Mouse (Mus musculus): ENCODE measurements at regions not wholly inside any gene's neighbourhood (a gene's known extent, or its start where the extent isn't known, plus 50 kb on each side); places are given as distances from the start of the nearest gene placed in this dataset.

DNA sequence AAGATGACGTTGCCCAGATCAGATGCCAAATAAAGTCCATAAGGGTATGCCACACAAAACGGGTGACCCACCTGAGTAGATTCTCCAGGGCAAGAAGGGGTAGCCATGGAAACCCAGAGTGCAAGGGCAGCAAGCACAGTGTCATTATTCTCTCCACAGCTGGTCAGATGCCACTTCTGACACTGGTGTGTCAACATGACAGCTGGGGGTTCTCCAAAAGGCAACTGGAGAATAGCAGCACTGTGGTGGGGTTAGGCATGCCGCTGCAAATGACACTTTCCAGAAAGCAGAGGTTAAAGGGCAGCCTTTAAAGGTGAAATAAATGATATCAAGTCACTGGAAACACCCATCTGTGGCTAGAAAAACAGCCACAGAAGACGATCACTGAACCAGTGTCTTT is 70.8 kb upstream of the Thbs2 start:
- DNase-seq (ENCODE audit: low read depth): no peak
- TF ChIP-seq POLR2A (IDR thresholded peaks at IDR 0.05; ENCODE audit: borderline replicate concordance, extremely low read depth, insufficient read depth, insufficient read length, poor library complexity, severe bottlenecking): no peak
- no peak for TF ChIP-seq CTCF (IDR thresholded peaks at IDR 0.05; ENCODE audit: borderline replicate concordance, extremely low read depth, insufficient read depth, insufficient read length)

DNA sequence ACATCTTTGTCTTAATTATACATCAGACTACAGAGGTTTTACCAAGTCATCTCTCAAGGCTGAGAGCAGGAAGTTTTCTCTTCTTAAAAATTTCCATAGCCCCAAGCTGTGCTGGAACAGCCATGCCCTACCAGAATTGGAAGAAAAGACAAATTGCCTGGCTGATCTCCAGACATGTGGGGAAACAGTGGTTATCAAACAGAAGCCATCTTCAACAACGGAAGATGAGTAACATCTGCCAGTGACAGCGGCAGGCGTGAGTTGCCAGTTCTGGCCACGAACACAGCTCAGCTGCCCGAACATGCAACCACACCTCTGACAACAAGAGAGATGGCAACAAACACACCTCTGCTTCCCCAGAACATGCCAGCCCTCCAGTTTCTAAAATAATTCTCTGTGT is 59.1 kb upstream of the Thbs2 start:
- DNase-seq (ENCODE audit: low read depth): no peak
- no peak for TF ChIP-seq POLR2A (IDR thresholded peaks at IDR 0.05; ENCODE audit: borderline replicate concordance, extremely low read depth, insufficient read depth, insufficient read length, poor library complexity, severe bottlenecking)
- no peak for TF ChIP-seq CTCF (IDR thresholded peaks at IDR 0.05; ENCODE audit: borderline replicate concordance, extremely low read depth, insufficient read depth, insufficient read length)

DNA sequence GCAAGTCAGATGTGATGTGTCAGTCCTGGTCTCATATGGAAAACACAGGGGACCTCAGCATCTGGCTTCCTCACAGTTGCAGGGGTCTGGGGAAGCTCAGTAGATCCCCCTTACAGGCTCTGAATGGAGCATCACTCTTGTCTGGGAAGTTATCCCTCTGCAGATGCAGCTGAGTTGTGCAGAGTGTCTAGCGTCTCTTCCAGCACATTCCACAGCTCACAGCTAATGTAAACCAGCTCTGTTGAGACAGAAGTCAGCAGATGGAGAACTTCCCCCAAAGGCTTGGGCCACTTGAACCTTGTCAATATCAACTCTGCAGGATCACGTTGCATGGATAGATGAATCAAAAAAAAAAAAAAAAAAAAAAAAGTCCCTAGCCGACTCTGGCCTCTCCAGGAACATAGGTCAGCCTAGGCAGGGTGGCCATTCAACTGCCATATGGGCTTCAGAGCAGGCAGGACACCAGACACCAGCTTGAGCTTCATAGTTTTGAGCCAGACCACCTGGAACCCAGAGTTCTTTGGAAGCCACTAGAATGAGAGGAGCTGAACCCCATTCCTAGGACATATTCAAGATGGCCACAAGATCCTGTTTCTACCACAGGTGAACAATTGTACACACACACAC is 56.6 kb upstream of the Thbs2 start:
- no peak for DNase-seq (ENCODE audit: low read depth)
- TF ChIP-seq CTCF (IDR thresholded peaks at IDR 0.05; ENCODE audit: borderline replicate concordance, extremely low read depth, insufficient read depth, insufficient read length) (no peak), POLR2A (IDR thresholded peaks at IDR 0.05; ENCODE audit: borderline replicate concordance, extremely low read depth, insufficient read depth, insufficient read length, poor library complexity, severe bottlenecking) (no peak)

DNA sequence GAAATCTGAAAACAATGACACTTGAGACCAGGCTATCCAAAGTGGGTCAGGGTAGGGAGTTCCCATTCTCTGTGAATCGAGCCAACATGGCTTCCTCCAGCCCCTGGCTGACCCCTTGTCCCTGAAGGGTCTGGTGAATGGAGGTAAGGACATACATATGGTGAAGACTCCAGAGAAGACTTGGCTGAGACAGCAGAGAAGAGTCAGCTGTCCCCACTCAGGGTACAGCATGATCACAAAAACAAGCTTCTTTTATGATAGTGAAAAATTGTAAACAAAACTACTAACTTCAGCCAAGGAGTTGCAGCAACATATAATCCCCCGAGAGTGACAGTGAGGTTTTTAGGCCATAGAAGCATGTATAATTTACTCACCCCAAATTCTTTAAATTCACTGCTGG is 55.2 kb upstream of the Thbs2 start:
- DNase-seq (ENCODE audit: low read depth): no peak

DNA sequence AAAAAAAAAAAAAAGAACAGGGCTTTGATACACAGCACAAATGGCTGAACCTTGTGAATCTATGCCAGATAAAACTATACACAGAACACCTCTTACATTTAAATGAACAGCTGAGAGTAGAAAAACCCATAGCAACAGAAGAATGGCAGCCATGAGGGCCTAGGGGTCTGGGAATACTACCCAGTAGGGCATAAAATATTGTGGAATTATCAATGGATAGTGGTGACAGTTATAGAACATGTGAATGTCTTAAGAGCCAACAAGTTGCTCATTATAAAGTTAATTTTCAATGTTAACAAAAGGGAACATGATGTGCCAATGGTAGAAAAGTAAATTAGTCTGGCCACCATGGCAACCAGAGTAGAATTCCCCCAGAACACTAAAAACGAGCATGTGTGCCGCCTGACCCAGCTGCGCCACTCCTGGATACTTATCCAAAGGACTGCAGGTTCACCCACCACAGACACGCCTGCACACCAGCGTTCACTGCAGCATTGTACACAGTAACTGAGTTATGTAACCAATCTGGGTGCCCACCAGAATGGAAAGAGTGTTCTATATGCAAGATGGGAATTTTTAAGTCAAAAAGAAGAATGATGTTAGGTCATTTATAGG is 53.3 kb upstream of the Thbs2 start:
- DNase-seq (ENCODE audit: low read depth): peak; percentile 47
- TF ChIP-seq CTCF (IDR thresholded peaks at IDR 0.05; ENCODE audit: borderline replicate concordance, extremely low read depth, insufficient read depth, insufficient read length) (no peak), POLR2A (IDR thresholded peaks at IDR 0.05; ENCODE audit: borderline replicate concordance, extremely low read depth, insufficient read depth, insufficient read length, poor library complexity, severe bottlenecking) (no peak)

More for the DNA sequence above, 55.2 kb upstream of the Thbs2 start:
- TF ChIP-seq CTCF (IDR thresholded peaks at IDR 0.05; ENCODE audit: borderline replicate concordance, extremely low read depth, insufficient read depth, insufficient read length) (no peak), POLR2A (IDR thresholded peaks at IDR 0.05; ENCODE audit: borderline replicate concordance, extremely low read depth, insufficient read depth, insufficient read length, poor library complexity, severe bottlenecking) (no peak)

DNA sequence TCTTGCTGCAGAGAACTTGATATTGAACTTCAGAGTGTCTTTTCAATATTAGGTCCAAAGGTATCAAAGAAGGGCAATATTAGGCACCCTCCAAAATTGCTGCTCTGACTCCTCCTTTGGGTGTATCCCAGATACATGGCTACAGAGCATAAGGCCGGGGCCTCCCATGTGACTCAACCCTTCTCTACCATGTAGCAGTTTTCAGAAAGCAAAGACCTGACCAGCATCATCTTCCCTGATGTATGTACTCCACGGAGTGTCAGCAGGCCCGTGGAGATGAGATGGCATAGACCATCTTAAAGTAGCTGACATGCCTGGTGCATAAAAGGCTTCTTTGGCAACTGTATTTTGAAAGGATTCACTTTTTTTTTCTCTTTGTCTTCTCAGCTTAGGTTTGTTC is 51.5 kb upstream of the Thbs2 start:
- DNase-seq (ENCODE audit: low read depth): no peak
- TF ChIP-seq CTCF (IDR thresholded peaks at IDR 0.05; ENCODE audit: borderline replicate concordance, extremely low read depth, insufficient read depth, insufficient read length): no peak

DNA sequence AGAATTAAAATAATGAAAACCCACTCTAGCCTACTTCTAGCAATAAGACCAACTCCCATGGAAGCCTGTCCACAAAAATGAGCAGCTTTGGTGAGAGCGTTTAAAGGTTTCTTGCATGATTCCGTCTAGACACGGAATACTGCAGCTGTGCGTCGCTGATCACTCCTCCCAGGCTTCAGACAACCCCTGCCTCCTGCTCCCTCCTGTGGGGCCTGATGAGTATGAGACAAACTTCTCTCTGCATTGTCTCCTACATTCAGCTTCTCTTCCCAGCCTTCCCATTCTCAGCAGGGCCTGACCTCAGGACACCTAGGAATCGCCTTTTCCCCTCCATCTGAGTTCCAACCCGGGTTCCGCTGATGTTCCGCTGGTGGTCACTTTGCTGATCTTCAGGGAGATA is 50.0 kb upstream of the Thbs2 start:
- no peak for DNase-seq (ENCODE audit: low read depth)
- TF ChIP-seq CTCF (IDR thresholded peaks at IDR 0.05; ENCODE audit: borderline replicate concordance, extremely low read depth, insufficient read depth, insufficient read length): no peak
- no peak for TF ChIP-seq POLR2A (IDR thresholded peaks at IDR 0.05; ENCODE audit: borderline replicate concordance, extremely low read depth, insufficient read depth, insufficient read length, poor library complexity, severe bottlenecking)
